Mouse (Mus musculus) heart, postnatal 0 days (tissue): ENCODE results near the gene Vps8.

Experiments used
- CTCF ChIP-seq: IDR thresholded peaks from 2 replicates; pipeline ENCODE4 v1.5.1; 2016; ENCODE audit warnings: antibody characterized with exemption, control low read depth, low read depth
- EP300 ChIP-seq: IDR thresholded peaks from 2 replicates; pipeline ENCODE4 v1.6.1; 2016; ENCODE audit warnings: antibody characterized with exemption, low read depth

DNA sequence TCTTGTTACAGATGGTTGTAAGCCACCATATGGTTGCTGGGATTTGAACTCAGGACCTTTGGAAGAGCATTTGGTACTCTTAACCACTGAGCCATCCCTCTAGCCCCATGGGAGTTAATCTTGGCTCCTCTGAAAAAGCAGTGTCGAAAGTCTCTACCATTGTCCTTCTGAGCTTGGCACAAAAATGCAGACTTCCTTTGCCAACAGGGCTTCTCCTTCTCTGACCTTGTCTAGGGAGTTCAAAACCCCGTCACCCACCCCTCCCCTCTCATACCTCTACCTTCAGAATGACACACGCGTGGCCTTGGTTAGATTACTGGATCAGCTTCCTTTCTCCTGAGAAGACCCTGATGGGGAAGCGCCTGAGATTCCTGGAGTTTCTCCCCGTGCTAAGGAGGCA lies 71.8 kb downstream of the Vps8 start:
- TF ChIP-seq CTCF (no peak), EP300 (no peak)
